Mouse (Mus musculus) megakaryocyte progenitor cell, adult 5-6 weeks (primary cell): ENCODE data around the gene Tmem217. TPM values are rescaled to one million over a fixed set of nuclear protein-coding genes. Genes with fewer than 3 reads are reported as not detected.

Experiments used
- ATAC-seq: replicated peaks from 2 replicates; pipeline ENCODE4 v1.8.0; 2016; ENCODE audit warnings: mild to moderate bottlenecking, moderate TSS enrichment, inconsistent platforms; ENCODE audit not compliant: poor library complexity
- total RNA-seq, 2 experiments: library from RNA; stranded (forward) in 1 of 2; stranded (reverse) in 1 of 2; fragments of 157-497, 149-512 nt in 1 of 2; fragments of 200-1000 nt in 1 of 2; gene quantifications; 2 replicates each; pipeline versions ENCODE4 v1.2.3 to v1.2.4; 2015 to 2017

Tmem217 gene
- total RNA-seq, 2 experiments from 2014 or later: not detected

DNA sequence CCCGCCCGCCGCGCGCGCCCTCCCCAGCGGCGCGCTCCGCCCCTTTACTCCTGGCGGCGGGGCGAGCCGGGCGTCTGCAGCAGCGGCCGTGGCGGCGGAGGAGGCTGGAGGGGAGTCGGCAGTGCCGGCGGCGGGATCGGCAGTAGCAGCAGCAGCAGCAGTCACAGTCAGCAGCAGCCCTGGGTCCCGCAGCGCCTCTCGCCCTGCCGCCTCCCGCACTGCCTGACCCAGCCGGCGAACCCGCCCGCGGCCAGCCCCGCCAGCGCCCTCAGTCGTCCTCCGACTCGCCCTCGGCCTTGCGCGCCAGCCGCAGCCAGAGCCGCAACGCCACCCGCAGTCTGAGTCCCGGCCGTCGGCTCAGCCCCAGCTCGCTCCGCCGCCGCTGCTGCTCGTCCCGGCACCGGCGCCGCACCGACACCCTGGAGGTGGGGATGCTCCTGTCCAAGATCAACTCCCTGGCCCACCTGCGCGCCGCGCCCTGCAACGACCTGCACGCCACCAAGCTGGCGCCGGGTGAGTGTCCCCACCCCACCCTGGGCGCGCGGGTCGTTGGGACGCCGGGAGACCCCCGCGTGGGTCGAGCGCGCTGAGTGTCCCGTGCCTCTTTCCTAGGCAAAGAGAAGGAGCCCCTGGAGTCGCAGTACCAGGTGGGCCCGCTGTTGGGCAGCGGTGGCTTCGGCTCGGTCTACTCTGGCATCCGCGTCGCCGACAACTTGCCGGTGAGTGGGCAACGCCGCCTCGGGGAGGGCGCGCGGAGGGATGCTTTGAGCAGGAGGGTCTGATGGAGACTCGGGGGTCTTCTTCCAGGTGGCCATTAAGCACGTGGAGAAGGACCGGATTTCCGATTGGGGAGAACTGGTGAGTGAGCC lies 61.2 kb downstream of the Tmem217 start, which contains the start of gene Pim1:
TSS of gene Pim1 (plus strand) at position 41 of the 869 bp plus-strand sequence.
- no peak; the same call in 1 of the 2 replicates for ATAC-seq

DNA sequence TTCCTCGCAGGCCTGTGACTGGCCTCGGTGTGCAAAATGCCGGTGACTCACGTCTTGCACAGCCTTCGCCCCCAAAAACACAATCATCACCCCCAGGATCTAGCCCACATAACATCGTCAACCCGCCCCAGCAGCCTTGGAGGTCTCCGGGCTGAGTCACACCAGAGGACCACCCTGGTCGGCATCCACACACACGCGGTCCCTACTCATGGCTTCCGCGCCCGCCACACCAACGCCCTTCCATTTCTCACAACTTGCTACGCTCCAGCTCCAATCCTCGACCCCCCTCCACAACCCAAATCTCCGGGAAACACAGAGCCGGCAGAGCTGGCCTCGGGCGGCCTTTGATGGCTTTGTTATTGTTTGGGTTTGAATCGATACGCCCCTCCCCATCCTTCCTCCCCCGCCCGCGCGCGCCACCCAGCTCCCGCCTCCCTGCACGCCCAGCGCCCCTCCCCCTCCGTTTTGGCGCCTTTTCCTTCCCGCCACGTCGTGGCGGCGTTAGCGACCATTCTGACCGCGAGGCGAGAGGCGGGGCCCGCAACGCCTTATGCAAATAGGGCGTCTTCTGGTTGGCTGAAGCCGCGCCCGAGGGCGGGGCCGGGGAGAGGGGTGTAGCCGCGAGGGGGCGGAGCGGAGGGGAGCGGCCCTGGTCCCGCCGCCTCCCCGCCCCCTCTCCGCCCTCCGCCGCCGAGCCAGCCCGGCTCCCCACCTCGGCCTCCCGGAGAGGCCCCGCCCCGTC lies 62.0 kb downstream of the Tmem217 start:
- peak; percentile 81 for ATAC-seq

DNA sequence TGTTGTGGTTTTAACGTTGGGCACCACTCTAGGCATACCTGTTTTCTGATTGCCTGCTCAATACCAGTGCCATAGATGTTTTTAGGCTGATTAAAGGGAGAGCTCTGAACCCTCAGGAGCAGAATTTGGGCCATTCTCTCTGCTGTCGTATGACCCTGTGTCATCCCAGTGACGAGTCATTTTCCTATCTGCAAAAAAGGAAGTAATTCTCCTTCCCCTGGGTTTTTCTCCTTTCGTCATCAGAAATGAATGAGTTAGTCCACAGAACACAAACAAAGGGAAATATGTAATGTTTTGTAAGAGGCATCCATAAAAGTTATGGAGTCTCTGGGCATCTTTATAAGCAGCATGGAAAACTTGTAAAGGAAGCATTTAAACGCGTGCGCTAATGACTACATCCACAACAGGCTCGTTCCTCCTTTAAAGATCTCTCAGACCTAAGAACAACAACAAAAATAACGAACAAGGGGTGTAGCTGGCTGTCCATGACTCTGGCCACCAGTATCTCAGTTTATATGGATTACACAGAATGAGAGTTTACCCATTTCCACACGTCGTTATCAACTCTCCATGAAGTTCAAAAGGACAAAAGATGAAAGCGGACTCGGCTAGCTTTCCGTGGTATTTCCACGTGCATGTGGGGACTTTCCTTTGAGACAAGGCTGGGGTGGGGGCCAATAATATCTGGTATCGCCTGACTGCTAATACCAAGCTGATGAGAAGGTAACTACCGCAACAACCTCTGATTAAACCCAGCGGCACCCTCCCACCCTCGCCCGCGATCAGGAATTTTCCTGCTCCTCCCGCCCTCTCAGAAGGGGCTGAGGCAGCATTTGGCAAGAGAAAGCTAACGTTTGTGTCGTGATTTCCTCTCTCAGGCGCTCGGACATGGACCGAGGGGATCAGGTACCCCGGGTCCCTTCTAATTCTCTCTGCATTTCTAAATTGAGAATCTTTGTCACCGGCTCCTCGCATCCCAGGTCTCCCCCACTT lies 62.9 kb downstream of the Tmem217 start:
- ATAC-seq: peak; percentile 12; the same call in 1 of the 2 replicates

DNA sequence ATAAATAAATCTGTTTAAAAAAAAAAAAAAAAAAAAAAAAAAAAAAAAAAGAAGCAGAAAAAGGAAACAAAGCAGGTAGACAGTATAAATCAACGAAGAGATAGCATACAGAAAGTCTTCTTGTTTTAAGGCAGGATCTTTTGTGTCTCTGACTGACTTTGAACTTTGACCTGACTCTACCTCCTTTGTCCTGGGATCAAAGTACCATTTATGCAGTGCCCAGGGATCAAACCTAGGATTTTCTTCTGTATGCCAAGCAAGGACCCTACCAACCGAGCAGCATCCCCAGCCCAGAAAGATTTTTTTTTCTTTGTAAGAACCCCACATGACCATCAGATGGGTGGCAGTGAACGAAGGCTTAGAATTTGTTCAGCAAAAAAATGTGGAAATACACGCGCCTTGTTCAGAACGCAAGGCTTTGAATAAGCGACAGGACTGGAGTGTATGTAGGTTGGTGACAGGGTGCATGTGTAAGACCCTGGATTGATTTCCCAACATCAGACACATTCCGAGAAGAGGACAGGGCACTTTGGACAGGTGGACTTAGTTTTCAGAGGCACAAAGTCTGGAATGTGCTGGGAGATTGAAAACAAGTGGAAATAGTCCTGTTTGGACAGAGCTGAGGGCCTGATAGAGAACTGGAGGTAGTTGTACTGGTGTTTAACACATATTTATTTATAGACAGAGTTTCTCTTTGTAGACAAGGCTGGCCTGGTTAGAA lies 63.8 kb downstream of the Tmem217 start:
- ATAC-seq: no peak

DNA sequence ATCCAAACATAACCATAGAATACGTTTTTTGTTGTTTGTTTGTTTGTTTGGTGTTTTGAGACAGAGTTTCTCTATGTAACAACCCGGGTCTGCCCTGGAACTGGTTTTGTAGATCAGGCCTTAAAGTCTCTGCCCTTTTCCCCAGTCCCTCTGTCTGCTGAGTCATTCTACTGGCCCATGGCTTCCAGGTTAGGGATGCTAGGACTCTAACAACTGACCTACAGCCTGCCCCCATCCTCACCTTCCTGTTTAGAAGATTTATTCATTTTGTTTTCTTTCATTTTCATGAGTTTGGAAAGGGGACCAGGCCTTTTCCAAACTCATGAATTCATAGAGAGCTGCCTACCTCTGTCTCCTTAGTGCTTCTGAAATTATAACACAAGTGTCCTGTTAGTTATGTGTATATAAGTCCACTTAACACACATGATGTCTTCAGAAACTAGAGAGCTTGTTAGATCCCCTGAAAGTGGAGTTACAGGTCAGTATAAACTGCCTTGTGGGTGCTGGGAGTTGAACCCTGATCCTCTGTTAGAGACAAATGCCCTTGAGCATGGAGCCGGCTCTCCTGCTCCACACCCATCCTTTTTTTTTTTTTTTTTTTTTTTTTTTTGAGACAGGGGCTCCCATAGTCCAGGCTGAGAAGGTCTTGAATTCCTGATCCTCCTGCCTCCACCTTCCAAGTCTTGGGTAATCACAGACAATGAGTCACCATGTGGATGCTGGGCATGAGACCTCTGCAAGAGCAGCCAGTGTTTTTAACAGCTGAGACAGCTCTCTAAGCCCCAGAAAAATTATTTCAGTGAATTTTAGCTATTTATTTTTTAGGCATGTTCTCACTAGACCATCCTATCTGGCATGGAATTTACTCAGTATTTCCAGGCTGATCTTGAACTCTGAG lies 66.6 kb downstream of the Tmem217 start:
- no peak for ATAC-seq

DNA sequence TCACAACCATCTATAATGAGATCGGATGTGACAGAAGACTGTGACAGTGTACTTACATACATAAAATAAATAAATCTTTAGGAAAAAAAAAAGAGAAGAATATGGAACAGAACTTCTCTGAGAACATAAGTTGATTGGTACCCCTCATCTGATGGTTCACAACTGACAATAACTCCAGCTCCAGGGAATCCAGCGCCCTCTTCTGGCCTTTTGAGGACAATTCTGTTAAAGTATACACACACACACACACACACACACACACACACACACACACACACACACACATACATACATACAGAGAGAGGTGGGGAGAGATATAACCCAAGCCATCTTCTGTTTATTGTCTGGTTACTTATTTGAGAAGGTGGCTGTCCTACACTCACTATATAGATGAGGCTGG lies 67.8 kb downstream of the Tmem217 start:
- ATAC-seq: no peak

DNA sequence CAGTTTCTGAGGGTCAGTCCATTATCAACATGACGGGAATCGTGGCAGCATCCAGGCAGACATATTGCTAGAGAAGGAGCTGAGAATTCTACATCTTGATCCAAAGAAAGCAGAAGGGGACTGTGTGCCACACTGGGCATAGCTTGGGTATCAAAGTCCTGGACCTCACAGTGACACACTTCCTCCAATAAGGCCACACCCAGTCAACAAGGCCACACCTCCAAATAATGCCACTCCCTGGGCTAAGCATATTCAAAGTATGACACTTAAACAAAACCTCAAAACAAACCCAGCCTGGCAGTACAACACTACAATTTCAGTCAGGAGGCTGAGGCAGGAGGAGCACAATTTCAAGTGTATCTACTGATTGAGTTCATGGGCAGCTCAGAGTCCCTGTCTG lies 68.9 kb downstream of the Tmem217 start:
- ATAC-seq: no peak

DNA sequence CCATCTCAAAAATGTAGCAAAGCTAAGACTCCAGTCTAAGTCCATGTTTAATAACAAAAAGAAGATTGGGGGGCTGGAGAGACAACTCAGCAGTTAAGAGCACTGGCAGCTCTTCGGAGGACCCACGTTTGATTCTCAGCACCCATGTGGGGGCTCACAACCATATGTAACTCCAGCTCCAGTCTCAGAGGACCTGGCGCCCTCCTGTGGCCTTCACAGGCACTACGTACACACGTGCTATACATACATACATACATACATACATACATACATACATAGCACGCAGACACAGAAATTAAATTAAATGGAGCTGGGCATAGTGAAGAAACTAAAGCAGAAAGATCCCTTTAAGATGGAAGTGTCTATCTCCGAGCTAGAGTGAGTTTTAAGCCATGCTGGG lies 69.6 kb downstream of the Tmem217 start:
- ATAC-seq: no peak

DNA sequence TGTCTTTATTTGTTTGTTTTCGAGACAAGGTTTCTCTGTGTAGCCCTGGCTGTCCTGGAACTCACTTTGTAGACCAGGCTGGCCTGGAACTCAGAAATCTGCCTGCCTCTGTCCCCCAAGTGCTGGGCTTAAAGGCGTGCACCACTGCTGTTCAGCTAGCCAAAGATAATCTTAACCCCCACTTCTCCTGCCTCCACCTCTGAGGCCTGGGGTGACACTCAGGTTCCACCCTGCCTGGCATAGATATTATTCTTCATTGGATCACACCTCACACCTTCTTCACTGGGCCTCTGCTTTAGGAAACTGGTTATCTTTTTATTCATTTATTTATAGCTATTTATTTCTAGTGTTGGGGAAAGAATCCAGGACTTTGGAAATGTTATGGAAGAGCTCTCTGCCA lies 71.9 kb downstream of the Tmem217 start:
- no peak for ATAC-seq

DNA sequence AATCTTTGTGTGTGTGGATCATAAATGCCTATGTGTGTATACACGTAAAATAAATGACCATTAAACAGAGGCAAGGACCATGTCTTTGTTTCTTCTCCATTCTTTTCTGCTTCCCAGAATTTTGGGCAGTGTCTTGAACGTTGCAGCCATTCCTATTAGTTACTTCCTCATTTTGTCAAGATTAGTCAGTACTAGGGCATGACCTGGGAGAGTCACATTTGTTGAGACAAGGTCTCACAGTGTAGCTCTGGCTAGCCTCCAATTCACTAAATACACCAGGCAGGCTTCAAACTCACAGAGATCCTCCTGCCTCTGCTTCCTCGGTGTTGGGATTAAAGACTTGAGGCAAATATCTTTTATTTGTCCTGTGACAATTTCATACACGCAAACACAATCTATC lies 73.9 kb downstream of the Tmem217 start:
- 0 out of 2 replicates have a peak, but pooled peaks have one; percentile 29 for ATAC-seq

DNA sequence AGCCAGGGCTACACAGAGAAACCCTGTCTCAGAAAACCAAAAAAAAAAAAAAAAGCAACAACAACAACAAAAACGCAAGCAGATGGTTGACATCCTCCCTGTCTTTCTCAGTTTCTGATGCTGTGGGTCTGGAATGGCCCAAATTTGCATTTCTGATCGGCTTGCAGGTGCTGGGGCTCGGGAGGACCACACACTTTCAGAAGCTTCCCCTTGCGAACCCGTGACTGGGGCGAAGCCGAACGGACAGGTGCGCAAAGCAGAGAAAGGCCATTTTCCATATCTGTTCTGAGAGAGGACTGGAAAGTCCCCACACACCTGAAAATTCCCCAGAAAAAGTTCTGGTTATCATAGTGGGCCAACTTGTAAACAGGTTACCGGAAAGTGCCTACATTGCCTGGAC lies 74.8 kb downstream of the Tmem217 start:
- ATAC-seq: no peak

DNA sequence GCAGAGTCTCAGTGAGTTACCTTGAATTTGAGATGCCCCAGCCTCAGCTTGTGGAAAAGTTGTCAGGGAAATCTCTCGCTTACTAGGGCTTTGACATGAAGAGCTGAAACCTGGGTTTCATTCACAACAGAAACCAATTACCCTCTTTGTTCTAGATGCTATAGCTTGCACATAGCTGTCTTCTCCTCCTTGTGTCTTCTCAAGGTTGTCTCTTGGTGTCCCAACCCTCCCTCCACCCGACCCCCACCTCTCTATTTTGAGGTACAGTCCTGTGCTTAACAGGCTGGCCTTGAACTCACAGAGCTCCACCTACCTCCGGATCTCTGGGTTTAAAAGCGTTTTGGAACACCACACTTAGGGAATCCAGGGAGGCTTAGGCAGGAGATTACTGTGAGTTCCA lies 75.7 kb downstream of the Tmem217 start:
- no peak for ATAC-seq

Other genes with a start within 250 kb of the Tmem217 start
- gene Pi16, start 234.7 kb downstream of the Tmem217 start, total RNA-seq (2015): 3.5 and 4.8 TPM in 2 replicates
- 5.8 and 8.5 TPM in 2 replicates for gene Pi16, start 234.7 kb downstream of the Tmem217 start, total RNA-seq (2017)
- gene Mtch1, start 204.5 kb downstream of the Tmem217 start, total RNA-seq (2015): 85.3 and 89.2 TPM in 2 replicates
- gene Mtch1, start 204.5 kb downstream of the Tmem217 start, total RNA-seq (2017): 54.9 and 61.7 TPM in 2 replicates
- 19.1 and 22.0 TPM in 2 replicates for gene Fgd2, start 191.5 kb downstream of the Tmem217 start, total RNA-seq (2015)
- gene Fgd2, start 191.5 kb downstream of the Tmem217 start, total RNA-seq (2017): 19.6 and 28.5 TPM in 2 replicates
- gene Pim1, start 61.6 kb downstream of the Tmem217 start, total RNA-seq (2015): 41.2 and 52.7 TPM in 2 replicates
- gene Pim1, start 61.6 kb downstream of the Tmem217 start, total RNA-seq (2017): 91.2 and 94.5 TPM in 2 replicates
- 0.17 TPM in 1 of 2 replicates, not detected in the other for gene Gm17657, start 2.7 kb downstream of the Tmem217 start, total RNA-seq (2015)
- gene Gm17657, start 2.7 kb downstream of the Tmem217 start, total RNA-seq (2017): not detected in 2 replicates
- 21.7 and 24.8 TPM in 2 replicates for gene Tbc1d22b, start 2.6 kb downstream of the Tmem217 start, total RNA-seq (2015)
- 9.3 and 11.3 TPM in 2 replicates for gene Tbc1d22b, start 2.6 kb downstream of the Tmem217 start, total RNA-seq (2017)
- 18.1 and 19.9 TPM in 2 replicates for gene Rnf8, start 62.4 kb upstream of the Tmem217 start, total RNA-seq (2015)
- 42.2 and 63.5 TPM in 2 replicates for gene Rnf8, start 62.4 kb upstream of the Tmem217 start, total RNA-seq (2017)
- 0.68 and 0.94 TPM in 2 replicates for gene Gm28043, start 62.5 kb upstream of the Tmem217 start, total RNA-seq (2015)
- 5.6 and 7.5 TPM in 2 replicates for gene Gm28043, start 62.5 kb upstream of the Tmem217 start, total RNA-seq (2017)
- gene Cmtr1, start 108.2 kb upstream of the Tmem217 start, total RNA-seq (2015): 16.5 and 37.1 TPM in 2 replicates
- gene Cmtr1, start 108.2 kb upstream of the Tmem217 start, total RNA-seq (2017): 136 and 148 TPM in 2 replicates
- gene Ccdc167, start 164.7 kb upstream of the Tmem217 start, total RNA-seq (2015): 19.1 and 20.1 TPM in 2 replicates
- 6.3 and 11.3 TPM in 2 replicates for gene Ccdc167, start 164.7 kb upstream of the Tmem217 start, total RNA-seq (2017)